Mouse (Mus musculus) olfactory bulb, adult 2 months (tissue): ENCODE measurements around the gene Mrpl18.

ENCODE experiments used
- CTCF ChIP-seq: fragments of 200-500 bp; IDR thresholded peaks from 2 replicates; pipeline ENCODE4 v1.5.1; 2012; ENCODE audit warnings: low read depth, mild to moderate bottlenecking, low read length, moderate library complexity; ENCODE audit not compliant: insufficient read depth
- POLR2A ChIP-seq: fragments of 200-500 bp; IDR thresholded peaks from 2 replicates; pipeline ENCODE4 v1.6.1; 2012; ENCODE audit warnings: mild to moderate bottlenecking, low read depth, low read length, moderate library complexity; ENCODE audit not compliant: insufficient read depth

GRCm38 (mm10) chr17:12938077-12938476, 21.9 kb upstream of the Mrpl18 start:
- TF ChIP-seq CTCF (no peak), POLR2A (no peak)
